Mouse (Mus musculus) liver, postnatal 0 days (tissue): ENCODE results near the gene Tmem178.

ENCODE experiments used
- CTCF ChIP-seq: sonication (generic); IDR thresholded peaks from 2 replicates; pipeline ENCODE4 v1.5.1; 2016; ENCODE audit warnings: antibody characterized with exemption, low read depth
- EP300 ChIP-seq: IDR thresholded peaks from 2 replicates; pipeline ENCODE4 v1.6.1; 2016; ENCODE audit warnings: antibody characterized with exemption, low read depth, mild to moderate bottlenecking

DNA sequence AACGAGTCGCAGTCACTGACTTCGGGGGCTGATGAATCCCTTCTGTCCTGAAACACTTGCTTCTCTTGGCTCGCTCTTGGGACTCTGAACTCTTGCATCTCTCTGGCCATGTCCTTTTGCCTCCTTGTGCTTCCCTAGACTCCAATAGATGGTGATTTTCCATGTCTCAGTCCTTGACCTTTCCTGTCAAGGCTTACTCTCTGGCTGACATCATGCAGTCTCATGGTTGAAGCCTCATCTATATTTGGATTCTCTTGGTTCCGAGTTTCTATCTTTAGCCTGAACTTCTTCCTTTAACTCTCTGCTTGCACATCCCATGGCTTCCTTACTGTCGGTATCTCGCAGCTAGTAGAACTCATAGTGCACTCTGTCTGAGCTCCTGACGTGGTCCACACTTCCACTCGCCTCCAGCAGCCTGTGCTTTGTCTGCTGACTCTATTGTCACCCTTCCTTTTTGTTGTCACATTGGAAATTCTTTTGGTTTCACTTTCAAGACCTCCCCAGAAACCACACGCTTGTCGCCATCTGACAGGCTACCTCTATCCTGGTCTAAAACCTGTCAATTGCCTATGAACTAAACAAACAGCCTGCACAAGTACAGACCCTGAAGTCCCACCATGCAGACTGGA lies 10.9 kb upstream of the Tmem178 start:
- TF ChIP-seq CTCF = no peak
- TF ChIP-seq EP300 = peak; percentile 35; the same call in 1 of the 2 replicates
